ENCODE assay signal across 22 mouse cellular contexts in genomic region chr15:96690829-96691228, GRCm38 (mm10). TPM values are rescaled to one million over a fixed set of nuclear protein-coding genes. Genes with fewer than 3 reads are reported as not detected.
DNase-seq lines count a peak whose midpoint lies in the region; ATAC-seq and TF ChIP-seq lines count a peak whose summit lies in the region.
"Had no signal": no experiment of that assay in that cellular context is flagged by ENCODE, and none has a peak within 500 bp of the region (broad histone marks: within the 10 kb centered on the region; RNA-seq: fewer than 3 reads in every experiment).

No protein-coding gene starts in this region.

- peak; percentile 28 to 29; a peak in 1 of 4 replicates for TF ChIP-seq POLR2A in MEL (IDR thresholded peaks at IDR 0.05; ENCODE audit: control insufficient read depth in 1 of 2, insufficient read depth in 1 of 2, low read depth in 1 of 2, low read length in 2 of 2, poor library complexity in 1 of 2)

- H3K79me2 ChIP-seq in MEL (ENCODE audit: control insufficient read depth, insufficient read depth, low read length, poor library complexity): peaks cover 31% of the 10 kb centered on the region

- H3K27ac ChIP-seq in hindbrain, embryonic 12.5 days: no peak overlapping the region
- no peak overlapping the region for H3K27ac ChIP-seq in hindbrain, embryonic 11.5 days (ENCODE audit: low read depth, low read length)
- H3K27ac ChIP-seq in MEL (ENCODE audit: control insufficient read depth, low read depth, low read length): no peak overlapping the region
- H3K27ac ChIP-seq: embryonic facial prominence, embryonic 12.5 days; forebrain, embryonic 15.5 days; heart, adult 2 months; hindbrain, embryonic 13.5 days; hindbrain, postnatal 0 days had no signal

- no peak for TF ChIP-seq EP300 in MEL (IDR thresholded peaks at IDR 0.05; ENCODE audit: low read depth in 1 of 2, low read length in 2 of 2)

- H3K36me3 ChIP-seq in hindbrain, embryonic 12.5 days: peaks cover 82% of the 10 kb centered on the region
- peaks cover 53% of the 10 kb centered on the region for H3K36me3 ChIP-seq in hindbrain, embryonic 11.5 days (ENCODE audit: control insufficient read depth, insufficient read depth, low read length)
- peaks cover 71 to 79% of the 10 kb centered on the region in 2 experiments for H3K36me3 ChIP-seq in MEL (ENCODE audit: control insufficient read depth in 1 of 2, insufficient read depth in 2 of 2, low read length in 2 of 2)

- WGBS in hindbrain, embryonic 12.5 days: 95% methylated on average over 13 of the region's 13 CpGs
- WGBS in hindbrain, embryonic 11.5 days: 93% methylated on average over 13 of the region's 13 CpGs

- no peak overlapping the region for H3K4me3 ChIP-seq in hindbrain, embryonic 12.5 days
- H3K4me3 ChIP-seq in hindbrain, embryonic 11.5 days (ENCODE audit: low read depth, low read length): no peak overlapping the region
- H3K4me3 ChIP-seq in MEL (ENCODE audit: control insufficient read depth in 1 of 2, insufficient read depth in 1 of 2, low read depth in 2 of 2, low read length in 2 of 2): no peak overlapping the region
- H3K4me3 ChIP-seq: embryonic facial prominence, embryonic 12.5 days; forebrain, embryonic 15.5 days; heart, adult 2 months; hindbrain, embryonic 13.5 days had no signal

- peaks cover 9% of the 10 kb centered on the region for H3K4me1 ChIP-seq in hindbrain, embryonic 12.5 days
- no peaks in the 10 kb centered on the region for H3K4me1 ChIP-seq in hindbrain, embryonic 11.5 days (replicated peaks; ENCODE audit: control insufficient read depth, insufficient read depth, low read length)
- H3K4me1 ChIP-seq in MEL (ENCODE audit: control insufficient read depth in 1 of 2, insufficient read depth in 2 of 2, low read length in 2 of 2): peaks cover 0 to 29% of the 10 kb centered on the region in 2 experiments; a peak in 2 of 4 replicates

- no peak for TF ChIP-seq CTCF in MEL (IDR thresholded peaks at IDR 0.05 in 2 of 3, conservative IDR thresholded peaks at IDR 0.05 in 1 of 3; ENCODE audit: control insufficient read depth in 1 of 3, insufficient read depth in 1 of 3, low read depth in 2 of 3, low read length in 3 of 3, poor library complexity in 1 of 3, severe bottlenecking in 1 of 3)

- H3K9me3 ChIP-seq in hindbrain, embryonic 12.5 days (replicated peaks): no peaks in the 10 kb centered on the region
- no peaks in the 10 kb centered on the region for H3K9me3 ChIP-seq in hindbrain, embryonic 11.5 days (ENCODE audit: control insufficient read depth, low read length)
- H3K9me3 ChIP-seq in MEL (replicated peaks; ENCODE audit: insufficient read depth, low read length): no peaks in the 10 kb centered on the region
- H3K9me3 ChIP-seq: embryonic facial prominence, embryonic 12.5 days; forebrain, embryonic 15.5 days; G1E; hindbrain, embryonic 13.5 days had no signal

- ATAC-seq in hindbrain, embryonic 12.5 days (ENCODE audit: low FRiP score): no peak
- ATAC-seq in hindbrain, embryonic 11.5 days (ENCODE audit: low FRiP score): no peak
- ATAC-seq in granulocyte monocyte progenitor cell, adult 5-6 weeks (replicated peaks; ENCODE audit: poor library complexity, severe bottlenecking): peak; percentile 64; the same call in 1 of the 2 replicates
- ATAC-seq: activated CD4-positive, CD25-positive, alpha-beta regulatory T cell, adult 4 months; CD4-positive, CD25-positive, alpha-beta regulatory T cell, adult 4 months; forebrain, embryonic 15.5 days; hindbrain, postnatal 0 days; intestine, embryonic 16.5 days; Patski had no signal

- DNase-seq in hindbrain, embryonic 11.5 days (ENCODE audit: low spot score): no peak
- peak; percentile 41 for DNase-seq in MEL (ENCODE audit: low read depth, low spot score)
- no peak for DNase-seq in spleen, adult 12 weeks (ENCODE audit: low spot score)
- no peak for DNase-seq in thymus, postnatal 36 days
- DNase-seq: adrenal gland, postnatal 14 days; B cell, adult 2 months; cerebellum, adult 11-12 months; cerebellum, adult 9-10 months; cerebellum, postnatal 25 days; gastrocnemius, postnatal 10 days; heart, adult 2 months had no signal

- TF ChIP-seq RAD21 in MEL (IDR thresholded peaks at IDR 0.05; ENCODE audit: low read depth, low read length): no peak

- H3K9ac ChIP-seq in hindbrain, embryonic 12.5 days: 0 out of 2 replicates have a peak overlapping the region, but pooled peaks have one; percentile 13
- H3K9ac ChIP-seq in hindbrain, embryonic 11.5 days (ENCODE audit: low read depth, low read length): no peak overlapping the region
- no peak overlapping the region for H3K9ac ChIP-seq in MEL (ENCODE audit: control insufficient read depth, low read depth, low read length, poor library complexity, severe bottlenecking)
- H3K9ac ChIP-seq: embryonic facial prominence, embryonic 12.5 days; forebrain, embryonic 15.5 days; hindbrain, embryonic 13.5 days had no signal

- no peak overlapping the region for H3K4me2 ChIP-seq in hindbrain, embryonic 12.5 days (replicated peaks)
- no peak overlapping the region for H3K4me2 ChIP-seq in hindbrain, embryonic 11.5 days (replicated peaks; ENCODE audit: low read depth, low read length)
- H3K4me2 ChIP-seq: embryonic facial prominence, embryonic 12.5 days; forebrain, embryonic 15.5 days; hindbrain, embryonic 13.5 days had no signal

- no peaks in the 10 kb centered on the region for H3K27me3 ChIP-seq in hindbrain, embryonic 12.5 days
- no peaks in the 10 kb centered on the region for H3K27me3 ChIP-seq in hindbrain, embryonic 11.5 days (ENCODE audit: control insufficient read depth, insufficient read depth, low read length)
- no peaks in the 10 kb centered on the region for H3K27me3 ChIP-seq in MEL (ENCODE audit: control insufficient read depth in 1 of 2, insufficient read depth in 2 of 2, low read length in 2 of 2)
- H3K27me3 ChIP-seq: embryonic facial prominence, embryonic 12.5 days; forebrain, embryonic 15.5 days; hindbrain, embryonic 13.5 days; Patski had no signal

TF ChIP-seq in MEL, 35 proteins besides CTCF, POLR2A, EP300 and RAD21:
- TF ChIP-seq ZKSCAN1 (IDR thresholded peaks at IDR 0.05; ENCODE audit: low read depth, low read length) (no peak), SIN3A (IDR thresholded peaks at IDR 0.05; ENCODE audit: low read length) (0 out of 2 replicates have a peak, but pooled peaks have one; percentile 25)

RNA-seq across cellular contexts. Expression of gene Slc38a2, which starts 8.7 kb away (rescaled TPM):
- 184 and 192 TPM in 2 replicates for polyA plus RNA-seq in hindbrain, embryonic 12.5 days (2016; fragmentation: Nextera tagmentation; extraction: Ambion mirVana)
- 209 and 224 TPM in 2 replicates for polyA plus RNA-seq in hindbrain, embryonic 11.5 days (2014; fragmentation: Nextera tagmentation; extraction: Ambion mirVana)
- total RNA-seq in MEL (2012; rRNA removed): 80.6 and 150 TPM in 2 replicates
- polyA plus RNA-seq in MEL (2012; ENCODE audit: insufficient read depth in 1 of 2, insufficient read length in 2 of 2, low read depth in 1 of 2, low replicate concordance in 2 of 2, missing spikeins in 1 of 2): 100 to 1,000 TPM; 177 to 590 TPM
- total RNA-seq in granulocyte monocyte progenitor cell, adult 5-6 weeks (2014; fragmentation: Nextera tagmentation): 89.2 and 112 TPM in 2 replicates
- total RNA-seq in granulocyte monocyte progenitor cell, adult 5-6 weeks (2017): 84.0 and 92.8 TPM in 2 replicates

RNA-seq across cellular contexts. Expression of gene Slc38a1, which starts 48.1 kb away (rescaled TPM):
- polyA plus RNA-seq in hindbrain, embryonic 12.5 days (2016; fragmentation: Nextera tagmentation; extraction: Ambion mirVana): 152 and 155 TPM in 2 replicates
- 133 and 149 TPM in 2 replicates for polyA plus RNA-seq in hindbrain, embryonic 11.5 days (2014; fragmentation: Nextera tagmentation; extraction: Ambion mirVana)
- not detected in 2 replicates for total RNA-seq in MEL (2012; rRNA removed)
- under 1 TPM in 1 of 2 experiments, not detected in 1; 0.03 TPM for polyA plus RNA-seq in MEL (2012; ENCODE audit: insufficient read depth in 1 of 2, insufficient read length in 2 of 2, low read depth in 1 of 2, low replicate concordance in 2 of 2, missing spikeins in 1 of 2)
- 93.0 and 110 TPM in 2 replicates for total RNA-seq in granulocyte monocyte progenitor cell, adult 5-6 weeks (2014; fragmentation: Nextera tagmentation)
- total RNA-seq in granulocyte monocyte progenitor cell, adult 5-6 weeks (2017): 63.9 and 67.5 TPM in 2 replicates
- polyA plus RNA-seq: G1E had no signal

Comparison
In these comparisons a context has a peak if more than half of its experiments do, and no peak if none do; other contexts are left out.
1. RNA of gene Slc38a1, which starts 48.1 kb away (polyA plus RNA-seq): 152 to 155 TPM in hindbrain, embryonic 12.5 days and 133 to 149 TPM in hindbrain, embryonic 11.5 days; 0.03 TPM in MEL; every median in the first group is over 100 times any median in the second.